8 mouse cellular contexts compared by ENCODE assay signal in the genomic region with DNA sequence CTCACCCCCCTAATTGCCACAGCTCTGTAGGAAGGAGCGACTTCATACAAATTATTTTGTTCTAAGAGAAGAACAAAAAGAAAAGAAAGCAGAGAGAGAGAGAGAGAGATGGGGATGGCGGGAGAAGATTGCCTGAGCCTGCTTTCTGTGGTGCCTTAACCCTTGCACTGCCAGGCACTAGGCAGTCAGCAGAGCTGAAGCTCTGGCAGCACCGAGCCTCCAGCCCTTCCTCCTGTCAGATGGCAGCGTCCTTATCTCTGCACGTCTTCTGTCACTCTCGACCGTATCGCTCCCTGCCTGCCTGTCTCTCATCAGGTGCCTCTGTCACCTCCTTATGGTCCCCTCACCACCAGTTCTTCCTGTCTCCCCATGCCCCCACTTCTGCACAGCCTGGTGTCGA.
DNase-seq lines count a peak whose midpoint lies in the region; ATAC-seq and TF ChIP-seq lines count a peak whose summit lies in the region.
"Had no signal": no experiment of that assay in that cellular context is flagged by ENCODE, and none has a peak within 500 bp of the region (broad histone marks: within the 10 kb centered on the region; RNA-seq: fewer than 3 reads in every experiment).

No protein-coding gene starts in this region.

- no peak overlapping the region for H3K27ac ChIP-seq in lung, postnatal 0 days (ENCODE audit: low read length)
- H3K27ac ChIP-seq in forebrain, embryonic 15.5 days (replicated peaks): peak overlapping the region; percentile 62
- no peak overlapping the region for H3K27ac ChIP-seq in liver, embryonic 15.5 days (replicated peaks)
- peak overlapping the region; percentile 63 for H3K27ac ChIP-seq in neural tube, embryonic 15.5 days (replicated peaks)
- H3K27ac ChIP-seq: kidney, postnatal 0 days had no signal

- no peak overlapping the region for H3K4me3 ChIP-seq in lung, postnatal 0 days (ENCODE audit: low read depth, low read length)
- no peak overlapping the region for H3K4me3 ChIP-seq in forebrain, embryonic 15.5 days
- no peak overlapping the region for H3K4me3 ChIP-seq in liver, embryonic 15.5 days (replicated peaks)
- H3K4me3 ChIP-seq in neural tube, embryonic 15.5 days (replicated peaks): no peak overlapping the region

- DNase-seq in lung, postnatal 0 days (ENCODE audit: low spot score): peak; percentile 12
- DNase-seq in lung, postnatal 10 days: no peak
- no peak for DNase-seq in testis, postnatal 10 days (ENCODE audit: low spot score)
- no peak for DNase-seq in natural killer cell, adult 2 months (ENCODE audit: low spot score in 2 of 2)

- H3K36me3 ChIP-seq in lung, postnatal 0 days (ENCODE audit: insufficient read depth, low read length): no peaks in the 10 kb centered on the region
- no peaks in the 10 kb centered on the region for H3K36me3 ChIP-seq in forebrain, embryonic 15.5 days
- no peaks in the 10 kb centered on the region for H3K36me3 ChIP-seq in liver, embryonic 15.5 days (replicated peaks)
- 0 out of 2 replicates have a peak, but pooled peaks cover 3% of the 10 kb centered on the region for H3K36me3 ChIP-seq in neural tube, embryonic 15.5 days

- no peaks in the 10 kb centered on the region for H3K4me1 ChIP-seq in lung, postnatal 0 days (ENCODE audit: insufficient read depth, low read depth, low read length)
- peaks cover 23% of the 10 kb centered on the region for H3K4me1 ChIP-seq in forebrain, embryonic 15.5 days
- peaks cover 26% of the 10 kb centered on the region for H3K4me1 ChIP-seq in liver, embryonic 15.5 days (replicated peaks)
- H3K4me1 ChIP-seq in neural tube, embryonic 15.5 days: peaks cover 36% of the 10 kb centered on the region

- H3K4me2 ChIP-seq in lung, postnatal 0 days (replicated peaks; ENCODE audit: low read depth, low read length): no peak overlapping the region
- H3K4me2 ChIP-seq in forebrain, embryonic 15.5 days (replicated peaks): no peak overlapping the region
- H3K4me2 ChIP-seq in liver, embryonic 15.5 days: peak overlapping the region; percentile 32
- H3K4me2 ChIP-seq in neural tube, embryonic 15.5 days: no peak overlapping the region

- no peak overlapping the region for H3K9ac ChIP-seq in lung, postnatal 0 days (replicated peaks; ENCODE audit: low read depth)
- H3K9ac ChIP-seq in forebrain, embryonic 15.5 days (replicated peaks): no peak overlapping the region
- H3K9ac ChIP-seq in liver, embryonic 15.5 days: no peak overlapping the region
- H3K9ac ChIP-seq in neural tube, embryonic 15.5 days (replicated peaks): no peak overlapping the region

- no peak for TF ChIP-seq CTCF in lung, postnatal 0 days (IDR thresholded peaks at IDR 0.05)

- WGBS in lung, postnatal 0 days: 14% methylated on average over 9 of the region's 9 CpGs
- WGBS in forebrain, embryonic 15.5 days: 18% methylated on average over 9 of the region's 9 CpGs
- WGBS in liver, embryonic 15.5 days (ENCODE audit: insufficient replicate concordance): 11% methylated on average over 9 of the region's 9 CpGs
- 26% methylated on average over 9 of the region's 9 CpGs for WGBS in neural tube, embryonic 15.5 days

- no peak for ATAC-seq in lung, postnatal 0 days
- peak; percentile 36 for ATAC-seq in forebrain, embryonic 15.5 days (replicated peaks)
- ATAC-seq in liver, embryonic 15.5 days (ENCODE audit: insufficient read depth): peak; percentile 60; the same call in 1 of the 2 replicates
- ATAC-seq in neural tube, embryonic 15.5 days (ENCODE audit: low FRiP score): peak; percentile 19; the same call in 1 of the 2 replicates

- no peaks in the 10 kb centered on the region for H3K9me3 ChIP-seq in lung, postnatal 0 days (ENCODE audit: low read length)
- no peaks in the 10 kb centered on the region for H3K9me3 ChIP-seq in forebrain, embryonic 15.5 days
- H3K9me3 ChIP-seq in liver, embryonic 15.5 days (replicated peaks): no peaks in the 10 kb centered on the region
- no peaks in the 10 kb centered on the region for H3K9me3 ChIP-seq in neural tube, embryonic 15.5 days (replicated peaks)

- no peaks in the 10 kb centered on the region for H3K27me3 ChIP-seq in lung, postnatal 0 days (replicated peaks; ENCODE audit: insufficient read depth, low read length)
- peaks cover 20% of the 10 kb centered on the region for H3K27me3 ChIP-seq in forebrain, embryonic 15.5 days
- peaks cover 45% of the 10 kb centered on the region for H3K27me3 ChIP-seq in liver, embryonic 15.5 days
- no peaks in the 10 kb centered on the region for H3K27me3 ChIP-seq in neural tube, embryonic 15.5 days (replicated peaks)

- TF ChIP-seq EP300 in lung, postnatal 0 days (IDR thresholded peaks at IDR 0.05): no peak

Comparison
In these comparisons a context has a peak if more than half of its experiments do, and no peak if none do; other contexts are left out.
1. H3K27ac ChIP-seq: peak in forebrain, embryonic 15.5 days (single experiment) and neural tube, embryonic 15.5 days (single experiment); none in lung, postnatal 0 days (single experiment) and liver, embryonic 15.5 days (single experiment).